Mouse (Mus musculus) lung, postnatal 0 days (tissue): Measurements from ENCODE around the gene Brsk2.

Experiments used
- CTCF ChIP-seq: IDR thresholded peaks from 2 replicates; pipeline ENCODE4 v1.5.1; 2016; ENCODE audit warnings: antibody characterized with exemption, mild to moderate bottlenecking
- EP300 ChIP-seq: IDR thresholded peaks from 2 replicates; pipeline ENCODE4 v1.6.1; 2016; ENCODE audit warnings: antibody characterized with exemption, mild to moderate bottlenecking, control low read depth

DNA sequence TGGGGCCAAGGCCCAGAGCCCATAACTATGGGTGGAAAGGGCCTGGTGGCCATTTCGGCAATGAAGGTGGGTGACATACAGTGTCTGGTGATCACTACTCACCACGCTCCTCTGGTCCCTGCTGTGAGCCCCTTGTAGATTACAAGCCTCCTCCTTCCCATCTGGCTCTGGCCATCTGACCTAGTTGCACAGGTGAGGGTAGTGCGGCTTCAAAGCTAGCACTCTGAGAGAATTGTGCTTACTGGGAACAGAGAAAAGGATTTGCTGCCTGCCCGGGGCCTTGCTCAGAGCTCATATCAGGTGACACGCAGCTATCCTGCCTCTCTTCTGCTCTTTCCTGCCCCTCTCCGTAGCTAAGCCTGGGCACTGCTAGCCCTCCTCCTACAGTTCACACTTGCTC lies 4.1 kb downstream of the Brsk2 start:
- TF ChIP-seq CTCF = no peak
- TF ChIP-seq EP300 = no peak
